Mouse (Mus musculus): ENCODE data around the gene Ubl3. TPM values are rescaled to one million over a fixed set of nuclear protein-coding genes. Genes with fewer than 3 reads are reported as not detected.

Gene Ubl3
- total RNA-seq, 1 experiment from 2014 or later = 268 TPM

DNA sequence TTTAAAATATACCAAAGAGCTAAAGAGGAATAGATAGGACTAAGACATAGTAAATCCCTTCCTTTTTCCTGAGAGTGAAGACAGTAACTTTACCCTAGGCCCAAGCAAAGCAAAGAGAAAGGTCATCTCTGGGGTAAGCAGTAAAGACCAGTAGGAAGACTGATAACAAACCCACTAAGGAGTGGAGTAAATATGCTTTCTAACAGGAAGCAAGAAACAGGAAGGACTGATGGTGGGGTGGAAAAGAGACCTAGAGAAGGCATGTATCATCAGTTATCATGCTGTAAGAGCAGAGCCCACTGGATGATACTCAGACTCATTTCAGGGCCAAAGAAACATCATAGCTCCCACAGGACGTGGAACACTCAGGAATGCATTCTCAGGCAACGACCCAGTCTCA is 10.4 kb downstream of the Ubl3 start:
- ATAC-seq (replicated peaks; ENCODE audit: insufficient number of reproducible peaks, low FRiP score, low TSS enrichment, poor library complexity, severe bottlenecking) = no peak

DNA sequence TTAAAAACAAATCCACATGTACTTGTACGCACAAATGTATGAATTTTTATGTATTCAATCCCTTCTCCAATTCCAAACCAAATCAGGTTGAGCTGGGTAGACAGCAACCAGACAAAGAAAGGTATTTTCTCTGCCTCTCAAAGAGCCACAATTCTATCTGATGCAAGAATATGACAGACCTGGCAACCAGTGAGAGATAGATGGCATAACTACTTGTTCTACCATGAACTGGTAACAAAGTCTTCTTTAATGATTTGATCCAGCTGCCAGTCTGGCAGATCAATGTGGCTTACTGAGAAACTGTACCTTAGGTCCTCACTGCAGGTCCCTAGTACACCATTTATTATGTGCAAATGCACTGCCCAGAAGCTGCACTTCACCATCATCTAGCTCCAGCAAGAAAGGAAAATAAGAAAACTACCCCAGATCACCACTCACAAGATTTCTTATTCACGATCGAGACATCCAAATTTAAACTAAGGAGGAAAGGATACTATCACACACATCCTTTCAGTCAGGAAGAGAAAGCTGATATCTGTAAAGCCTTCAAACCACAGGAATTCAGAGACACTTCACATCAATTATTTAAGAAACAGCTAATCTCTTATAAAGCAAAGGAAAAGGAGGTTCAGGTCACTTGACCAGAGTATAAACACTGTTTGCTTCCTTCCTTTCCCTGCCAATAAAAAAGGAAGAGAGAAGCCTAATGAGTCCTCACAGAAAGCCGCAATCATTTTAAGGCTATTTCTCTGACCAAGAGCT is 16.7 kb downstream of the Ubl3 start:
- ATAC-seq (replicated peaks; ENCODE audit: insufficient number of reproducible peaks, low FRiP score, low TSS enrichment, poor library complexity, severe bottlenecking) = no peak

GRCm38 (mm10) chr5:148534644-148535043 is 17.9 kb downstream of the Ubl3 start:
- no peak for ATAC-seq (replicated peaks; ENCODE audit: insufficient number of reproducible peaks, low FRiP score, low TSS enrichment, poor library complexity, severe bottlenecking)

- ATAC-seq (replicated peaks; ENCODE audit: insufficient number of reproducible peaks, low FRiP score, low TSS enrichment, poor library complexity, severe bottlenecking) = no peak
These were observed 18.7 kb downstream of the Ubl3 start for GRCm38 (mm10) chr5:148533924-148534323.

DNA sequence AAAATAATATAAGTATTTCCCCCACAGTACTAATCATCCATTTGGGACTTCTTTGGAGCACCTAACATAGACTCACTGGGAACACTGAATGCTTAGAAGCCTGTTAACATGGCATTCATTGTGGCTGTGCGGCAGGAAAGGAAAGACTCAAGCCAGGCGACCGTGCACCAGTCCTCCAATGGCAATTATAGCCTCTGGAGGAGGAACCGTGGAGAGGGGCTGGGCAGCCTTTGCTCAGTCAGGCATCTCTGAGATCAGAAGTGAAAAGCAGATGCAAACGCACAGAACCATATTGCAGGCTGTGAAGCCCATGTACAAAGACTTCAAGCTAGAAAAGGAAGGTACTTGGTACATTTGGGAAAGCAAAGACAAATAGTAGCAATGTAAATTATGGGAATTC is 20.4 kb downstream of the Ubl3 start:
- no peak for ATAC-seq (replicated peaks; ENCODE audit: insufficient number of reproducible peaks, low FRiP score, low TSS enrichment, poor library complexity, severe bottlenecking)

DNA sequence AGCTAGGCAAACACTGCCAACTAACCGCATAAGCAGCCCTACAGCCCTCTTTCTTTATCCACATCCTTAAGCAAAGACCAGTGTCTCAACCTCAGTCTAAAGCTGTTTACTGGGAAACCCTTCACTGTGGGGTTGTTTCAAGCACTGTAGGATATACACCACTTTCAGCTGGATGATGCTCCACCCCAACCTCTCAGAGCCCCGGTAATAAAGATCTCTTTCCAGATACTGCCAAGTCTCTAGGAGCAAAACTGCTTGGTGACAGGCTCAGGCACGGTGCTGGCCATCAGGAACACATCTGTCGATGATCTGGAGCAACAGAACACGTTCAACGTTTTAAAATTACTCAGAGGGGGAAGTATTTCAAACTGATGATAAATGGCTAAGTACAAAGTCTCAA is 25.0 kb downstream of the Ubl3 start:
- no peak for ATAC-seq (replicated peaks; ENCODE audit: insufficient number of reproducible peaks, low FRiP score, low TSS enrichment, poor library complexity, severe bottlenecking)

DNA sequence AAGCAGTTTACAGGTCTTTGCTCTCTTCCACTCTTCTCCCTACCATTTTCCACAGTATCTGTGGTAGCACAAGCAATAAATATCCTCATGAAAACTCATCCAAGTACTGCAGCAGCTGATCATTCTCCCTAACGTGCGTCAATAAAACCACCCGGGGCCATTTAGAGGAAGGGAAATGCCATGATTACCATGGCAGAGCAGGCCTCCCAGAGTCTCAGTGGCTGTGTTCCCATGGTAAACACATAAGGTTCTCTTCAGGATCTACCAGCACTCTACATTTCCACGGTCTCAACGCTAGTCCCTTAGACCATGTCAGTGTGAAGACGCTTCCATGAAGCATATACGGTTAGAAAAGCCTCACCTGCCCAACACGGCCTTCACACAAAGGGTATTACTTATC is 26.0 kb downstream of the Ubl3 start:
- ATAC-seq (replicated peaks; ENCODE audit: insufficient number of reproducible peaks, low FRiP score, low TSS enrichment, poor library complexity, severe bottlenecking) = no peak

GRCm38 (mm10) chr5:148523202-148523971 is 29.2 kb downstream of the Ubl3 start:
- 0 out of 2 replicates have a peak, but pooled peaks have one; percentile 43 for ATAC-seq (replicated peaks; ENCODE audit: insufficient number of reproducible peaks, low FRiP score, low TSS enrichment, poor library complexity, severe bottlenecking)

- no peak for ATAC-seq (replicated peaks; ENCODE audit: insufficient number of reproducible peaks, low FRiP score, low TSS enrichment, poor library complexity, severe bottlenecking)
These were observed 30.2 kb downstream of the Ubl3 start for GRCm38 (mm10) chr5:148522378-148522777.

GRCm38 (mm10) chr5:148517445-148517844 is 35.1 kb downstream of the Ubl3 start:
- no peak for ATAC-seq (replicated peaks; ENCODE audit: insufficient number of reproducible peaks, low FRiP score, low TSS enrichment, poor library complexity, severe bottlenecking)

DNA sequence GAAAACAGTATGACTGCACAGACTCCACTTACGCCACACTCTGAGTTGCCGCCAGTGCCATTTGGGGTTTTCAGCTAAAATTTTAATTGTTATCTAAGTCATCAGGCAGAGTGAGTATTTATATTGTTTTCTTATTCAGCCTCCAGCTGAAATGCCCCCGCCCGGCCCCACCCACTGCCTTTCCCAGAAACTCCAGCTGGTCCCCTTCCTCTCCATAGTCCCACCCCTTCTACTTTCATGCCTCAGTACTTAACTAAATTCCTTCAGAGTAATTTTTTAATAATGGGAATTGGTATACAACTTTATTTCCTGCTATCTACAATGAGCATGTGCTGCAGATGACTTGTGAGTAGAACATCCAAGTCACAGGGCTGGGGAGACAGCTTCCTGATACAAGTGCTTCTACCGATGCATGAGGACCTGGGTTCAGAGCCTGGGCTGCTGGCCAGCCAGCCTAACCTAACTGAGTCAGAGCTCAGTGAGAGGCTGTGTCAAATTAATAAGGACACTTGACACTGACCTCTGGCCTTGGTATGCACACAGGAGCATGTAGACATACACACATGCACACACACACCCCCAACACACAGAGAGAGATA is 40.4 kb downstream of the Ubl3 start:
- ATAC-seq (replicated peaks; ENCODE audit: insufficient number of reproducible peaks, low FRiP score, low TSS enrichment, poor library complexity, severe bottlenecking) = no peak

GRCm38 (mm10) chr5:148510265-148510664 is 42.3 kb downstream of the Ubl3 start:
- ATAC-seq (replicated peaks; ENCODE audit: insufficient number of reproducible peaks, low FRiP score, low TSS enrichment, poor library complexity, severe bottlenecking) = no peak

DNA sequence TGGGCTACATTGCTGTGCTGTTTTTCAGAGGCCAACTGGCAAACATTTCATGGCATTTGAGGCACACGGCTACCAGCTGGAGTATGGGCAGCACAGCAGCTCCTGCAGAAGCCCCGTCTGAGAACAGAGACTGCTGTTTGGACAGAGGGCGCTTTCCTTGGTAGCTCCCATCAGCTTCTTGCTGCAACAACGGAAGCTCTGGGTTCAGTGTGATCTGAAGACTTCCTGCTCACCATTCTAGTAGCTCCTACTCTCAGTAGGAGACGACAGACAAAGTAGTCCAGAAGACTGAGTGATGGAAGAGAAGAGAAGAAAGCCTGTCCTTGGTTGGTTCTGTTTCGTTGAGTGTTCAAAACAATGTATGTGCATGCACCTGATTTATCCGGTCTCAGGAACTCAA is 42.9 kb downstream of the Ubl3 start:
- no peak for ATAC-seq (replicated peaks; ENCODE audit: insufficient number of reproducible peaks, low FRiP score, low TSS enrichment, poor library complexity, severe bottlenecking)

- ATAC-seq (replicated peaks; ENCODE audit: insufficient number of reproducible peaks, low FRiP score, low TSS enrichment, poor library complexity, severe bottlenecking) = peak; percentile 87
These were observed 43.5 kb downstream of the Ubl3 start for GRCm38 (mm10) chr5:148508901-148509604.

DNA sequence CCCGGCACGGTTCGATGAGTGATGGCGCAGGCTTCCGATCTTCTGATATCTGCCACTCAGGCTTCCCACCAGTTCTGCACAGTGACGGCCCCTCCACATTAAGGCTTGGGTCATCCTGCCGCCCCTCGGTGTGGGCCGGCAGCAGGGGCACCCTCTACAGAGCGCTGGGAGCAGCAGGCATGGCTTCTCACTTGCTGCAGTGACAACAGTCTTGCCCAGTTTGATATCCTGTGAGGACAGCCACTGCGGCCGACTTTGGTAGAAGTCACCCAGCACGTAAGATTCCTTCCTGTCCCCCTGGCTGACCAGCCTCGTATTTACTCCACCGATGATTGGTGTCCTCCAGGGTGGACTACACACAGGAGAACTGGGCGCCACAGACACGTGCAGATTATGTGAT is 47.2 kb downstream of the Ubl3 start:
- ATAC-seq (replicated peaks; ENCODE audit: insufficient number of reproducible peaks, low FRiP score, low TSS enrichment, poor library complexity, severe bottlenecking) = no peak

DNA sequence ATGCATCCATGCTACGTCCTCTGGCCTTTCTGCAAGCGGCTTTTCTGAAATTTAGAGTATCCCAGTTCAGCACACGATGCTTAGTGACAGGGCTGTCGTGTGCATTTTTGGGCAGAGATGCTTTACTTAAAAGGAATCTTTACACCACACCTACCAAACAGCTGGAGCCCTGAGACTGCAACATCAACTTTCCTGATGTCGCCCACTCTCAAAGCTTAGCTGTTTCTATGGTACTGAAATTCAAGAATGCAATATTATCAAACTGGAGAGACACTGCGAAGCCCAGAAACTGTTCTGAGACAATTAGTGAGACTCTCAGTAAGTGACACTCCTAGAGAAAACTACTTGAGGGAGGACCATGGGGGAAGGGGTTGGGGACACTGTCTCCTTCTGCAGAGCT is 50.4 kb downstream of the Ubl3 start:
- ATAC-seq (replicated peaks; ENCODE audit: insufficient number of reproducible peaks, low FRiP score, low TSS enrichment, poor library complexity, severe bottlenecking) = no peak

- ATAC-seq (replicated peaks; ENCODE audit: insufficient number of reproducible peaks, low FRiP score, low TSS enrichment, poor library complexity, severe bottlenecking) = no peak
These were observed 51.2 kb downstream of the Ubl3 start for GRCm38 (mm10) chr5:148501228-148501957.

GRCm38 (mm10) chr5:148500516-148500915 is 52.1 kb downstream of the Ubl3 start:
- no peak for ATAC-seq (replicated peaks; ENCODE audit: insufficient number of reproducible peaks, low FRiP score, low TSS enrichment, poor library complexity, severe bottlenecking)

GRCm38 (mm10) chr5:148499616-148500015 is 53.0 kb downstream of the Ubl3 start:
- no peak for ATAC-seq (replicated peaks; ENCODE audit: insufficient number of reproducible peaks, low FRiP score, low TSS enrichment, poor library complexity, severe bottlenecking)

All from monocyte, adult 5-6 weeks (primary cell).